Mouse (Mus musculus): ENCODE measurements around the gene Dst. TPM values are rescaled to one million over a fixed set of nuclear protein-coding genes. Genes with fewer than 3 reads are reported as not detected.
A peak's percentile ranks its signal among the peaks of the same experiment; 100 is the strongest.

Dst gene
- polyA plus RNA-seq, 1 experiment from 2014 or later, result 24.9 TPM

DNA sequence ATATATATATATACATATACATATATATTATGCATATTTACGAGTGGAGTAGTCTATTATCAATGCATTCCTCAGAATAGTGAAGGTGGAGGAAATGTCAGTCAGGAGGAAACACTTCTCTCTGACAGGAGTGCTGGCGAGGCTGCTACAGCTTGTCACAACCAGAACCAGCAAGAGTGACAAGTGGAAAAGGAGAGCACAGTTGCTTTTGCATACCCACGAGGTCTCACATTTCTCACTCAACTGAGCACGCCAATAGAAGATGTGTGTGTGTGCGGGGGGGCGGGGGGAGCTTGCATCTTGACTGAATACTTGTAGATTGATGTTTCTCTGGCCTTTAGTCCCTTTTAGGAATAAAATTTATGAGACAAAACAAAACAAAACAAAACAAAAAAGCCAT is 11.9 kb upstream of the Dst start:
- DNase-seq (ENCODE audit: low spot score), result peak; percentile 42
- Histone ChIP-seq H3K9me3 (replicated peaks; ENCODE audit: control insufficient read depth, low read length) (no peaks in the 10 kb centered on the region), H3K4me1 (ENCODE audit: control insufficient read depth, insufficient read depth, low read length) (no peaks in the 10 kb centered on the region), H3K27ac (ENCODE audit: low read depth, low read length) (no peak overlapping the region), H3K4me3 (ENCODE audit: low read depth, low read length) (no peak overlapping the region), H3K9ac (ENCODE audit: low read length) (no peak overlapping the region), H3K4me2 (ENCODE audit: low read length) (no peak overlapping the region), H3K27me3 (replicated peaks; ENCODE audit: control insufficient read depth, insufficient read depth, low read length) (no peaks in the 10 kb centered on the region), H3K36me3 (ENCODE audit: control insufficient read depth, insufficient read depth, low read length) (no peaks in the 10 kb centered on the region)
- WGBS, result 69% methylated on average over 6 of the region's 6 CpGs
- peak; percentile 57; the same call in 1 of the 2 replicates for ATAC-seq

DNA sequence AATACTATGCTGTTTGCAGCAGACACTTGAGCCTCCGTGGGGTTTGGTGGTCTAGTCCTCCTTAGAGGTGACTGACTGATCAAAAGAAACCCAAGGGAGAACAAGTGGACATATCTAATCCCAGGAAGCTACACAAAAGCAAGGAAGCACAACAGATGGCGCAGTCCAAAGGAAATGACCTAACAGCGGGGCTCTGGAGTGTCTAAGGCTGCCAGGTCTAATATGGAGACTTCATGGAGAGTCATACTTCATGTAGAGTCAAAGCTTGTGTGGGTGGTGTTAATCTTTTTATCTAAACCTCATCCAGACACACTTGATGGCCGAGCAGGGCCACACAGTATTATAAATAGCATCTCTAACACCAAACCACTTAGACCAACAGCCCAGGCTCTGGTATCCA is 11.4 kb upstream of the Dst start:
- Histone ChIP-seq H3K9ac (ENCODE audit: low read length) (no peak overlapping the region), H3K4me2 (ENCODE audit: low read length) (no peak overlapping the region), H3K27ac (ENCODE audit: low read depth, low read length) (no peak overlapping the region), H3K4me1 (ENCODE audit: control insufficient read depth, insufficient read depth, low read length) (no peaks in the 10 kb centered on the region), H3K36me3 (ENCODE audit: control insufficient read depth, insufficient read depth, low read length) (no peaks in the 10 kb centered on the region), H3K9me3 (replicated peaks; ENCODE audit: control insufficient read depth, low read length) (no peaks in the 10 kb centered on the region), H3K4me3 (ENCODE audit: low read depth, low read length) (no peak overlapping the region), H3K27me3 (replicated peaks; ENCODE audit: control insufficient read depth, insufficient read depth, low read length) (no peaks in the 10 kb centered on the region)
- DNase-seq (ENCODE audit: low spot score) (no peak), ATAC-seq (no peak)
- whole genome bisulfite sequencing, result 83% methylated on average over 4 of the region's 4 CpGs

DNA sequence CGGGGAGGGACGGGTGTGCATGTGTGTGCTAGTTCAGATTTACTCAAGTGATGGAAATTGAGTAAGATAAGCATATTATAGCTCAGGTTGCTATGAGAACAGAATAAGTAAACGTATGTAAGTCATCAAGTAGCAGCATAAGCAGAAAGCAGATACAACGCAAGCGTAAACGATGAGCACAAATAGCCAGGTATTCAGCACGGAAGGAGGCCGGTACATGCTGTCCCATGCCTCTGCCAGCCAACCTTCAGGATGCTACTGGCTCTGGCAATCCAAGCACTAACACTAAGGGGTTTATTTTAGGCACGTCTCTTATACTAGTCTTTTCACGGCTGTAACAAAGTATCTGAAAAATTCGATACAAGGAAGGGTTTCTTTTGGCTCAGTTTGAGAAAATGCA is 10.6 kb upstream of the Dst start:
- DNase-seq (ENCODE audit: low spot score) (no peak), ATAC-seq (no peak)
- Histone ChIP-seq H3K4me2 (ENCODE audit: low read length) (no peak overlapping the region), H3K9ac (ENCODE audit: low read length) (no peak overlapping the region), H3K4me1 (ENCODE audit: control insufficient read depth, insufficient read depth, low read length) (no peaks in the 10 kb centered on the region), H3K27ac (ENCODE audit: low read depth, low read length) (no peak overlapping the region), H3K4me3 (ENCODE audit: low read depth, low read length) (no peak overlapping the region), H3K9me3 (replicated peaks; ENCODE audit: control insufficient read depth, low read length) (no peaks in the 10 kb centered on the region), H3K36me3 (ENCODE audit: control insufficient read depth, insufficient read depth, low read length) (no peaks in the 10 kb centered on the region), H3K27me3 (replicated peaks; ENCODE audit: control insufficient read depth, insufficient read depth, low read length) (no peaks in the 10 kb centered on the region)
- 91% methylated on average over 11 of the region's 11 CpGs for WGBS

DNA sequence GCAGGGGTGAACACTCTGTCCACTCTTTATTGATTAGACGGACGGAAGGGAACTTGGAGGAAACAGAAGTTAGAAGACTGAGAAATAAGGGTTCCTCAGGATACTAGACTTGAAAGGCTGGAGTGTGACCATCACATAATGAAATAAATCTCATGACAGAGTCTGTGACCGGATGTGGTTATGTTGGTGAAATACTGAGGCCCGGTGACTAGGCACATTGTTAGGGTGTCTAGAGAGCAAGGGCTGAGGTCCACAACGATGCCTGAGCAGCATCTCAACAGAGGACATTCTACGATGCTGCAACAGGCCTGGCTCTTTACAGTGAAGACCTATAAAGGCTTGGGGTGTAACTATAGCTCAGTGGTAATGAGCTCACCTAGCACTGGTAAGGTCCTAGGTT is 9.7 kb upstream of the Dst start:
- Histone ChIP-seq H3K27me3 (replicated peaks; ENCODE audit: control insufficient read depth, insufficient read depth, low read length) (no peaks in the 10 kb centered on the region), H3K9ac (ENCODE audit: low read length) (no peak overlapping the region), H3K4me3 (ENCODE audit: low read depth, low read length) (no peak overlapping the region), H3K4me2 (ENCODE audit: low read length) (no peak overlapping the region), H3K27ac (ENCODE audit: low read depth, low read length) (no peak overlapping the region), H3K9me3 (replicated peaks; ENCODE audit: control insufficient read depth, low read length) (no peaks in the 10 kb centered on the region), H3K4me1 (ENCODE audit: control insufficient read depth, insufficient read depth, low read length) (no peaks in the 10 kb centered on the region), H3K36me3 (ENCODE audit: control insufficient read depth, insufficient read depth, low read length) (no peaks in the 10 kb centered on the region)
- ATAC-seq, result no peak
- DNase-seq (ENCODE audit: low spot score), result no peak
- 96% methylated on average over 6 of the region's 6 CpGs for WGBS

DNA sequence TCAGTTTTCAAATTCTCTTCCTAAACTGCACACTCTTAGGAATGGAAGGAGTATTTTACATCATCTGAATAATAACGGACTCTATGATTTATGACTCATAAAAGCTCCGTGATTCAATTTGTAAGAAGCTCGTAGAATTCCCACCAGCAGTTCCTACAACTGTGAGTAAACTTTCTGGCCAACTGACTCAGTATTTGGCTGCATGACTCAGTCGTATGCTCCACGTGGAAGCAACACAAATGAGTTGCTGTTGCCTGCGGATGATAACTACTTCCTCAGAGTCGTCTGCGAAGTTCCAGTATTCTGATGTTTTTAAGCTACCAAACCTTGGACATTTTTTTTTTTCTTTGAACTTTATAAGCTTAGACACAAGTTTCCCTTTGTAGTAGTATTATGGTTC is 7.8 kb upstream of the Dst start:
- no peak overlapping the region for H3K4me2 ChIP-seq (ENCODE audit: low read length)
- H3K27ac ChIP-seq (ENCODE audit: low read depth, low read length), result no peak overlapping the region
- ATAC-seq, result no peak
- no peak overlapping the region for H3K9ac ChIP-seq (ENCODE audit: low read length)
- no peaks in the 10 kb centered on the region for H3K9me3 ChIP-seq (replicated peaks; ENCODE audit: control insufficient read depth, low read length)
- no peak overlapping the region for H3K4me3 ChIP-seq (ENCODE audit: low read depth, low read length)
- no peak for DNase-seq (ENCODE audit: low spot score)
- H3K27me3 ChIP-seq (replicated peaks; ENCODE audit: control insufficient read depth, insufficient read depth, low read length), result no peaks in the 10 kb centered on the region
- WGBS, result 92% methylated on average over 8 of the region's 8 CpGs
- no peaks in the 10 kb centered on the region for H3K4me1 ChIP-seq (ENCODE audit: control insufficient read depth, insufficient read depth, low read length)
- H3K36me3 ChIP-seq (ENCODE audit: control insufficient read depth, insufficient read depth, low read length), result no peaks in the 10 kb centered on the region

DNA sequence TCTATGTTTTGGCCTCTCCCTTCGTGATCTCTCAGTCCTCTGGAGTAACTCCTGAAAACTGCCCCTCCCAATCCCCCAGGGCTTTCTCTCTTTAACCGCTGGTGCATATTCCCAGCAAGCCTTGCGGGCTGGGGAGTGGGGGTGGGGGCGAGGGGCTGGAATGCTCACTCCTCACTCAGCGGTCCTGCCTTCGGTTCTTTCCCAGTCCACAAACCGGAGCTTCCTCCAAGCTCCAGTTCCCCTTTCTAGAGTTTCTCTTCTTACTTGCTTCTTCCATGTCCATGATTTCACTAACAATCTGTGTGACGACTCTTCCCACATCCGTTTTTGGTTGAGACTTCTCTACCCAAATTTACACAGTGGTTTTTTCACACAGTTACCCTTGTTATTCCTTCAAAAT is 4.4 kb upstream of the Dst start:
- Histone ChIP-seq H3K36me3 (ENCODE audit: control insufficient read depth, insufficient read depth, low read length) (no peaks in the 10 kb centered on the region), H3K9ac (ENCODE audit: low read length) (no peak overlapping the region), H3K9me3 (replicated peaks; ENCODE audit: control insufficient read depth, low read length) (no peaks in the 10 kb centered on the region)

DNA sequence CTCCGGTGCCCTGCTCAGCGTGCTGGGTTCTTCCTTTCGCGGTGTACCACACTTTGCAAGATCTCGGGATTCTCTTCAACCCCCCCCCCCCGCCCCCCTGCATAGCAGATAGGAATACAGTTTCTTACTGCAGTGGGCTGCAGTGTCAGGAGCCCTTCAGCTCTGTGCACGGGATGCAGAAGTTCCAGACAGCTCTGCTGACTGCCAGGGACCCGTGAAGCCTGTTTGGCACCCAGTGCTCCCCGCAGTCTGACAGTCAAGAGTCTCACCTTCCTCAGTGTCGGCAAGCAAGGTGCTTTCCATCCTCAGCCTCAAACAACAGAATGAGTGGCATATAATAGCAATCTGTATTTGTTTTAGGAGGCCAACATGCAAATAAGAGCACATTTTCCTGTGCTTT is 1.8 kb upstream of the Dst start:
- Histone ChIP-seq H3K27ac (ENCODE audit: low read depth, low read length) (no peak overlapping the region), H3K9me3 (replicated peaks; ENCODE audit: control insufficient read depth, low read length) (no peaks in the 10 kb centered on the region), H3K4me3 (ENCODE audit: low read depth, low read length) (peak overlapping the region; percentile 8; the same call in 1 of the 2 replicates), H3K27me3 (replicated peaks; ENCODE audit: control insufficient read depth, insufficient read depth, low read length) (peaks cover 15% of the 10 kb centered on the region; the same call in 1 of the 2 replicates), H3K9ac (ENCODE audit: low read length) (0 out of 2 replicates have a peak overlapping the region, but pooled peaks have one; percentile 4), H3K36me3 (ENCODE audit: control insufficient read depth, insufficient read depth, low read length) (no peaks in the 10 kb centered on the region), H3K4me2 (ENCODE audit: low read length) (peak overlapping the region; percentile 81), H3K4me1 (ENCODE audit: control insufficient read depth, insufficient read depth, low read length) (peaks cover 8% of the 10 kb centered on the region; the same call in 1 of the 2 replicates)
- 37% methylated on average over 10 of the region's 10 CpGs for WGBS
- ATAC-seq (no peak), DNase-seq (ENCODE audit: low spot score) (no peak)

More for the DNA sequence above, 4.4 kb upstream of the Dst start:
- Histone ChIP-seq H3K4me2 (ENCODE audit: low read length) (no peak overlapping the region), H3K4me1 (ENCODE audit: control insufficient read depth, insufficient read depth, low read length) (peaks cover 7% of the 10 kb centered on the region; the same call in 1 of the 2 replicates), H3K27ac (ENCODE audit: low read depth, low read length) (no peak overlapping the region), H3K27me3 (replicated peaks; ENCODE audit: control insufficient read depth, insufficient read depth, low read length) (peaks cover 7% of the 10 kb centered on the region; the same call in 1 of the 2 replicates), H3K4me3 (ENCODE audit: low read depth, low read length) (no peak overlapping the region)
- no peak for ATAC-seq
- no peak for DNase-seq (ENCODE audit: low spot score)
- WGBS, result 35% methylated on average over 9 of the region's 9 CpGs

DNA sequence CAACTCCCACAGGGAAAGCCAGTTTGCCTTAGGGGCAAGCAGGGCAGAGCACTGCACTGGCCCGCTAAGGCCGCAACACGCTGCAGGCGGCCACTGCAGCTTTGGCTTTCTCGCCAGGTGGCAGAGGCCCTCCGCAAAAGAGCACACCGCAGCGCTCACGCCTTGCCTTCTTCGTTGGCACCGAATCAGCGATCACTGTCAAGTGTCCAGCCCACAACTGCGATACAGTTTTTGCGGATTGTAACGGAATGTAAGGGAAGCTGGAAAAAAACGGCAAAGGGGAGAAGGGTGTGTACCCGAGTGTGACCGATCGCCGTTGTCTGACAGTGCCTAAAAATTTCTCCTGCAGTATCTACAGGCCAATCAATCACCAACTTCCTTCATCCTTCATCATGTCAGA is 1.1 kb upstream of the Dst start:
- H3K9me3 ChIP-seq (replicated peaks; ENCODE audit: control insufficient read depth, low read length), result no peaks in the 10 kb centered on the region
- peak; percentile 52 for DNase-seq (ENCODE audit: low spot score)

DNA sequence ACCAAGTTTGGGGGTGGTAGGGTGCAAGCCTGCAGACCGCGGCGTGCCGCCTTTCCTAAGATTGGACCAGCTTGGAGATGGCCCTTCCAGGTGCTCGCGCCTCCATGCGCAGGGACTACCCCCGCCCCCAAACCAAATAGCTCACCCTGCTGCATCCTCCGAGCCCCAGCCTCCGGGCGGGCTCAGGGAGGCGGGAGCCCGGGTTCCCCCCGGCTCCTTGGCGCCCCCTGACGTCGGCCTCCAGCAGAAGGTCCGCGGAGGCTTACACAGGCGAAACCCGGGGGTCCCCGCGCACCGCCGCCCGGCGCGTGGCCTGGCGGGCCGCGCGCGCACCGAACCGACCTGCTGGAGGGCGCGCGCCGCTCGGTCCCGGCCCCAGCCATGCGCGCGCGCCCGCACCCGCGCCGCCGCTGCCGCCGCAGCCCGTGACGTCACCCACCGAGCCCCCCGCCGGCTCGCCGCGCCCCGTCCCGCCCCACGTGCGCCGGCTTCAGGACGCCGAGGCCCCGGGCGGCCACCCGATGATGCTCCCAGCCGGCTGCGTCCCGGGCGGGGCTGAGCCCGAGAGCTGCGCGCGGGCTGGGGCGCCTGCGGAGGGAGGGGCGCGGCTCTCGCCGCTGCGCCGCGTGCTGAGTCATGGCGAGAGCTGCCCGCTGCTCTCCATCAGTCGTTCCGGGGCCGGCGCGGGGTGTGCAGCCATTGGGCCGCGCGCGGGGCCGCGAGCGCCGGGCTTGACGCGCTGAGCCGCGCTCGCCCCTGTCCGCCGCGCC is 419 bp upstream of the Dst start, which contains the start of gene Bend6:
Gene Bend6 (minus strand): TSS at position 396 of the 770 bp plus-strand sequence.
- no peaks in the 10 kb centered on the region for H3K36me3 ChIP-seq (ENCODE audit: control insufficient read depth, insufficient read depth, low read length)
- ATAC-seq (peak; percentile 88), DNase-seq (ENCODE audit: low spot score) (peak; percentile 80)
- H3K4me1 ChIP-seq (ENCODE audit: control insufficient read depth, insufficient read depth, low read length), result peaks cover 8% of the 10 kb centered on the region; the same call in 1 of the 2 replicates
- peaks cover 15% of the 10 kb centered on the region; the same call in 1 of the 2 replicates for H3K27me3 ChIP-seq (replicated peaks; ENCODE audit: control insufficient read depth, insufficient read depth, low read length)
- H3K27ac ChIP-seq (ENCODE audit: low read depth, low read length), result peak within 1 kb of the TSS; percentile 72; the same call in 1 of the 2 replicates
- H3K9ac ChIP-seq (ENCODE audit: low read length), result peak within 1 kb of the TSS; percentile 74
- 1% methylated on average over 19 of the region's 110 CpGs for WGBS
- peak within 1 kb of the TSS; percentile 63 for H3K4me3 ChIP-seq (ENCODE audit: low read depth, low read length)
- H3K4me2 ChIP-seq (ENCODE audit: low read length), result peak within 1 kb of the TSS; percentile 81
- H3K9me3 ChIP-seq (replicated peaks; ENCODE audit: control insufficient read depth, low read length), result no peaks in the 10 kb centered on the region

More for the DNA sequence above, 1.1 kb upstream of the Dst start:
- peaks cover 15% of the 10 kb centered on the region; the same call in 1 of the 2 replicates for H3K27me3 ChIP-seq (replicated peaks; ENCODE audit: control insufficient read depth, insufficient read depth, low read length)
- ATAC-seq, result peak; percentile 31
- 0 out of 2 replicates have a peak overlapping the region, but pooled peaks have one; percentile 33 for H3K27ac ChIP-seq (ENCODE audit: low read depth, low read length)
- no peaks in the 10 kb centered on the region for H3K36me3 ChIP-seq (ENCODE audit: control insufficient read depth, insufficient read depth, low read length)
- peaks cover 8% of the 10 kb centered on the region; the same call in 1 of the 2 replicates for H3K4me1 ChIP-seq (ENCODE audit: control insufficient read depth, insufficient read depth, low read length)
- H3K9ac ChIP-seq (ENCODE audit: low read length), result peak overlapping the region; percentile 74
- H3K4me3 ChIP-seq (ENCODE audit: low read depth, low read length), result peak overlapping the region; percentile 63
- H3K4me2 ChIP-seq (ENCODE audit: low read length), result peak overlapping the region; percentile 81
- WGBS, result 1% methylated on average over 20 of the region's 20 CpGs

Data from forebrain, embryonic 14.5 days (tissue).